Mouse (Mus musculus) adrenal gland, adult 18-20 months (tissue): ENCODE measurements around the gene Celf3. TPM values are rescaled to one million over a fixed set of nuclear protein-coding genes. Genes with fewer than 3 reads are reported as not detected.
A peak's percentile ranks its signal among the peaks of the same experiment; 100 is the strongest.

Source experiments
- DNase-seq, 2 experiments: peaks; one replicate each; pipeline ENCODE4 v3.0.0; 2021 to 2022; ENCODE audit warnings: low spot score in 2 of 2
- long read RNA-seq, 2 experiments: library from polyadenylated mRNA; stranded (forward); transcript quantifications; one replicate each; pipeline ENCODE4 v2.0.0; 2021
- total RNA-seq, 2 experiments: library from RNA; stranded (reverse); gene quantifications; 1 replicate in 1 of 2; 2 replicates in 1 of 2; pipeline ENCODE4 v1.2.3; 2021

Celf3 gene
- 10 to 100 TPM; 16.3 to 29.0 TPM for total RNA-seq
- long read RNA-seq, experiment 1, partial matches to known transcripts = 0 of 1 reads
- long read RNA-seq, experiment 1, other reads (novel, unspliced or antisense) = 1 of 1 reads
- long read RNA-seq, experiment 2, partial matches to known transcripts = 0 of 3 reads
- long read RNA-seq, experiment 2, other reads (novel, unspliced or antisense) = 3 of 3 reads

DNA sequence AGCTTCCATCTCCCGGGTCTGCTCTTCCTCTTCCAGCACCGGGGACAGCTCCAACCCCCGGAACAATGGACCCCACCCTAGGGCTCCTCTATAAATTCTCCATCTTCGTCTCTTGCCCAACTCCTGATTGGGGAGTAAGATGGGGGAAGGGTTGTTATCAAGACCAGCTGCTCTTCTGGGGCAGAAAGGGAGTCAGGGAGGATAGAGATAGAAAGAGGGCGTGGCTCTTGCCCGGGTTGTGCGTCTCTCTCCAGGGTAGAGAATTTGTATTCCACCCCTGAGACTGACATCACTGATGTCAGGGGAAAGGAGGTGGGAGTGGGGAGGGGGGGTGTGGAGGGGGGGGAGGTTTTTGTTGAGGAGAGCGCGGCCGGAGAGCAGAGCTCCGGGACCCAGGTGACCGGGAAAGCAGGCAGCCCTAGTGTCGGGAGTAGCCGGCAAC is at the start of gene Celf3:
TSS of gene Celf3 (plus strand) at position 315 of the 442 bp plus-strand sequence.
- DNase-seq = no peak

DNA sequence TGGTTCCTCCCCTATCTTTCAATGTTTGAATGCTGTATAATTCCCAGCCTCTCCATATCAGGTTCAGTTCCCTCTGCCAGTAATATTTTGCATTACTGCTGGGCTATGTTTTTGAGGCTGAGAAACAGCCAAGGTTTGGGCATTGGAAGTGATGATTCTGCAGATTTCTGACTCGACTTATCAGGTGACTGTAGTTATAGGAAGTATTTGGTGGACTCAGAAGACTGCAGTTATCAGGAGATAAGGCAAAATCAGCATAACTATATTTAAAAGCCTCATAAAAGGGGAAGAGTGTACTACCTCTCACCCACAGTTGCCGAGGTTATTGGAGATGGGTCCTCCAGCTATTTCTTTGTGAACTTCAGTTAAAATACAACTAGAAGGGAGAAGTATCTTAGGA is 47.1 kb upstream of the Celf3 start:
- no peak for DNase-seq

DNA sequence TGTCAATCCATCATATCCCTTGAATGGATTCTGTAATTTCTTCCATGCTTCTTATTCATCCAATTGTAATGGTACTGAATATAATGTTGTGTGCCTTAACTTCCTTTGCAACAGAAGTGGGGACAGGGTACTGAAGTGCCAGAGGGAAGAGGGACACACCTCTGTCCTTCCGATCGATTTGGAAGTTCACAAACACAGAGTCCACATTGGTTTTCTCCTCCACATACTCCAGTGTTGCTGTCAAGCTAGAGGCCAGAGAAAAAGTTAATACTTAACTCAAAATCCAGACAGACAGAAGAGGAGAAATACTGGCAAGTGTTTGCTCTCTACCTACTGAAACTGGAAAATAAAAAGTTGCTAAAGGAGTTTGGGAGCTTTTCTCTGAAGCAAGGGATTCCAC is 43.8 kb upstream of the Celf3 start:
- DNase-seq = no peak

DNA sequence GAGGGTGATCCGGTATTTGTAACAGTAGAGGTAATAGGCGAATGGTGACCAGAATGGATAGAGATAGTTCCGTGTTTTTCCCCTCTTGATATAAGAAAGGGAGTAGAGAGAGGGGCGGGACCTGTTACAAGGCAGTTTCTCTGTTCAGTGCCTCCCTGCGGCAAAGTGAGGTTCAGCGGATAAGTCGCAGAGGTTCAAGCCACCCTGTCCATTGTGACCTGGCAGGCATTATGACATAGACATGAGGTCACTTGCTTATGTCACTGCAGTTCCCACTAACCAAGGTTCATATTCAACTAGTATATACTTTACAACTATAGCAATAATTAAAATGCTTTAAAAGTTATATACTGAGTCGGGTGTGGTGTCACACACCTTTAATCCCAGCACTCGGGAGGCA is 41.7 kb upstream of the Celf3 start:
- DNase-seq = no peak

DNA sequence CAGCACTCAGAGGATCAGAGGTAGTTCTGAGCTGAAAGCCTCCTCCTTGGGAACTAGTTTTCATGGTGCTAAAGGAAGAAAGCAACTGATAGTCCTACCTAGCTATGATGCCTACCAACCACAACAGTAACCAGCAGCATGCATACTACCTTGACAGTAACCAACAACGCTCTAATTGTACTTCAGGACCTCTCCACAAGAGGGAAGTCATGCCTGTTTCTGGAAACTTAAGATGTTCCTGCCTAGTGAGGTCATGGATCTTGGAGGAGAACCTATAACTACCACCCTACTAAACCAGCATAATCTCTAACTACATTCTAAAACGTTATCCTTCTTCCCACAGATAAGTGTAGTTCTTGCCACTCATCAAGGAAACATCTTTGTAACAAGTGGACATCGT is 36.9 kb upstream of the Celf3 start:
- no peak for DNase-seq

DNA sequence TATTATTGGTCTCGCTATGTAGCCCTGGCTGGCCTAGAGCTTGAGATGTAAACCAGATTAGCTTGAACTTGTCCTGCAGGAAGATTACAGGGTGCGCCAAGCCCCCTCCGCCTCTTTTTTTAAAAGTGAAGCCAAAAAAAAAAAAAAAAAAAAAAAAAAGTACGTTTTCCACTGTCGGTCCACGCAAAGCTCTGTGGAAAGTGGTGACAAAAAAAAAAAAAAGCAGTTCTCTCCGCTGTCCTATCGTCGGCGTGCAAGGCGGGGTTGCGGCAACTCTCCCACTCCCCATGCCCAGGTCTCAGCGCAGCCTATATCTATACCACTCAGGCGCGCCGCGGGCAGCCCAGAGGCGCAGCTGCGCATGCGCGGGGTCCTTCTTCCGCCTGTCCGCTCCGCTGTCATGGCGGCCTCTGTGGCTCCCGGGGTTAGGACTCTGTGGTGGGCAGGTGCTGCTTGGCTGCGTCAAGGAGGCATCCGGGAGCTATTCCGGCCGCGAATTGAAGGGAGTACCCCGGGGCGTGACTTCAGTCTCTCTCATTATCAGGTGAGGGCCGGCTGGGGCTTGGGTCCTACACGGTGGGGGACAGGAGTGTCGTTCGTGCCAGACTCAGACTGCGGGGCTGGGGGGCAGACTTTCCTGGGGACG is 35.0 kb upstream of the Celf3 start, which contains the start of gene Mrpl9:
TSS of gene Mrpl9 (plus strand) at position 368 of the 646 bp plus-strand sequence.
- peak; percentile 93 to 98 for DNase-seq

DNA sequence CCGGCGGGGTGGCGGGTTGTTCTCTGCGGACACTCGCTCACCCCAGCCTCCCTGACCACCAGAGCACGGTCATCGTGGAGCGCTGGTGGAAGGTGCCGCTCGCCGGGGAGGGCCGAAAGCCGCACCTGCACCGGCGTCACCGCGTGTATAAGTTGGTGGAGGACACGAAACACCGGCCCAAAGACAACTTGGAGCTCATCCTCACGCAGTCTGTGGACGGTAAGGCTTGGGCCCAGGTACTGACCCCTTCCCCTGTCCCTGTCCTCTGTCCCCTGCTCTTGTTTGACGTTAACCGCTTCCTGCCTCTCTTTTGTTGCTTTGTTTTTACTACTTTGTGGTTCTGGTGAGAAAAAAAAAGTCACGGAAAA is 34.5 kb upstream of the Celf3 start, which contains the start of gene Oaz3:
TSS of gene Oaz3 (minus strand) at position 319 of the 368 bp plus-strand sequence.
- DNase-seq = no peak

- no peak for DNase-seq
Observed at GRCm38 (mm10) chr3:94449377-94449776, 28.7 kb upstream of the Celf3 start.

DNA sequence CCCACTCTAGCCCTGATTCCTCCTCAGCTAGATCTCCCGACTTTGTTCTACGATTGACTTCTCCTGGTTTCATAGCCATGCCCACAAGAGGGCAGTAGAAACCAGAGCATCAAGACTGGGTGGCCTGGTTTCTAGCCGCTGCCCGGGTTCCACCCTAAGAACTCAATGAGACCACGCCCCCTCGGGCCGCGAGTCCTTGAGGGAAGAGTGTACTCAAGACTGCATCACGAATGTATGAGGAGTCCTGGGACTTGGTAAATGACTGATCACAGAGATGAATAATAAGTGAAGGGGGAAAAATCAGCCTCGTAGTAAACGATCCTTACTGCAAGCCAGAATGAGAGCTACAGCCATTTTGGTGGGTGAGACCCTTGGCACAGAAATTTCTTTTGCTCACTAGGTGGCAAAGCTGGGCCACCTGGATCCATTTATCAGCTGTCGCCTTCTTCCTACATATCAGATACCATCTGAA is 21.5 kb upstream of the Celf3 start:
- DNase-seq = peak; percentile 74 to 76

DNA sequence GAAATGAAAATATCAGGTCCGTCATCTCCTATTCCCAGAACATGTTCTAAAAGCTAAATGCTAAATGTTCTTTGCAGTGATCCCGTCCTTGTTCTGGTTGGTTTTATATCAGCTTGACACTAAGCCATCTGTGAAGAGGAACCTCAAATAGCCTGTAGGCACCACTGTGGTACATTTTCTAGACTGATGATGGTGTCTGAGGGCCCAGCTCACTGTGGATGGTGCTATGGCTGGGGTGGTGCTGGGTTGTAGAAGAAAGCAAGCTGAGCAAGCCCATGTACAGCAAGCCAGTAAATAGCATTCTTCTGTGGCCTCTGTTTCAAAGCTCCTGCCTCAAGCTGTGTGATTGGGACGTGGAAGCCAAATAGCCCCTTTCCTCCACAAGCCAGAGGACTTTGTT is 21.0 kb upstream of the Celf3 start:
- no peak for DNase-seq

- no peak for DNase-seq
Observed at GRCm38 (mm10) chr3:94459834-94460233, 18.3 kb upstream of the Celf3 start.

GRCm38 (mm10) chr3:94463926-94464578 is 14.0 kb upstream of the Celf3 start:
- no peak for DNase-seq

DNA sequence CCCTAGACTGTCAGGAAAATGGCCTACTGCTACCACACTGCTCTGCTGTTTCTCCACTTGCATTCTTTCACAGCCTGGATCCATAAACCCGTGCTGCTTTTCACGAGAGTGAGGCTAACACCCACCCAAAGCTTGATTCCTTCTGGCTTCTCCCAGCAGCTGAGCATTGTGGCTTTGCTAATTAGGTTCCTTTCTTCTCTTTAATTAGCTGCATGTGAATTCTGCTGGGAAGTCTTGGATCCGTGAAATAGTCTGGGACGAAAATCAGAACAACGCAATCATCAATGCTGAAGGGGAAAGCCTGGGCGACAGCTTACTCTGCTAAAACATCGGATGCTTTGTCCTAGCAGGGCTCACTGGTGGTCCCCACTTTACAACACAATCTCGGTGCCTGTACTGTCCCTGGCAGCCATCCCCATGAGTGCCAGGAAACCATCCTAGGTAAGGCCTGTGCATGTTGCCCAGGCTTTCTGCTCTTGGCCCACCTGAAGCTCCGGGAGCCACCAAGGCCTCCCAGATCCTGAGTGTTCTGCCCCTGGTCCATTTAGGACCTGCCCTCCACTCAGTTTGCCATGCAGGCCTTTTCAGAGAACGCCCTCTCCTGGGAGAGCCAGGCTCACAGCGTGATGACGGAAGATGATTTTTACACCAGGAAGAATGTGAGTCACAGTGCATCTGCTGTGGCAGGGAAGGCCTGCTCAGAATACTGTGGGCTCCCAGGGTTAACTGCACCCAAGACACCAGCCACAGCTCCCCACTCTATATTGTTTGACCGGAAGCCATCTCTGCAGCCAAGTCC is 12.3 kb upstream of the Celf3 start:
- no peak for DNase-seq

GRCm38 (mm10) chr3:94468931-94469330 is 9.2 kb upstream of the Celf3 start:
- DNase-seq = no peak

DNA sequence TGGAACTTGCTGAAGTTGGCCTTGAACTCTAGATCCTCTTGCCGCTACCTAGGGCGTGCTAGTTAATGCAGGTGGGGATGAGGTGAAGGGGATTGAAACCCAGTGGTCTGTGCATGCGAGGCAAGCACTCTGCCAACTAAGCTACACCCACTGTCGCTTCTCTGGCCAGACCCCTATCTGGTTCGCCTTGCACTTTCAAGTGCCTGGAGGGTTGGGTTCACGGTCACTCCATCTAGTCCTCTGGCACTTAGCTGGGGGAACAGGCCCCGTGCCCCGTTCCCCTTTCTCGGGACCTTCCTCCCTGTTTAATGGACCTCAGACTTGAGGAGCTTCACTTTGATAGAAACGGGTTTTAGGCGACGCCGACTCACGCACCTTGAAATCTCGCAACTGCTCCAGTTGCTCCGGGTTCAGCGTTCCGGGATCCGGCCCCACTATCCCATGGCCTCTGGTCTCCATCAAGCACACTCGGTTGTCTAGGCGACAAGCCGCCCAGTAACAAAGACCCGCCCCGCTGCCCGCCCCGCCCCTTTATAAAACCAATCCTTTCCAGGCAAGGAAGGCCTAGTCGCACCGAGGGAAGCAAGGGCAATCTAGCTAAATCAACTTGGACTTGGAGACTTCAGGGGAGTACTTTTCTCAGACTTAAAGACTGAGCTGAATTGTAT is 5.5 kb upstream of the Celf3 start:
- DNase-seq = no peak

GRCm38 (mm10) chr3:94473115-94473505 is 5.0 kb upstream of the Celf3 start:
- DNase-seq = no peak

DNA sequence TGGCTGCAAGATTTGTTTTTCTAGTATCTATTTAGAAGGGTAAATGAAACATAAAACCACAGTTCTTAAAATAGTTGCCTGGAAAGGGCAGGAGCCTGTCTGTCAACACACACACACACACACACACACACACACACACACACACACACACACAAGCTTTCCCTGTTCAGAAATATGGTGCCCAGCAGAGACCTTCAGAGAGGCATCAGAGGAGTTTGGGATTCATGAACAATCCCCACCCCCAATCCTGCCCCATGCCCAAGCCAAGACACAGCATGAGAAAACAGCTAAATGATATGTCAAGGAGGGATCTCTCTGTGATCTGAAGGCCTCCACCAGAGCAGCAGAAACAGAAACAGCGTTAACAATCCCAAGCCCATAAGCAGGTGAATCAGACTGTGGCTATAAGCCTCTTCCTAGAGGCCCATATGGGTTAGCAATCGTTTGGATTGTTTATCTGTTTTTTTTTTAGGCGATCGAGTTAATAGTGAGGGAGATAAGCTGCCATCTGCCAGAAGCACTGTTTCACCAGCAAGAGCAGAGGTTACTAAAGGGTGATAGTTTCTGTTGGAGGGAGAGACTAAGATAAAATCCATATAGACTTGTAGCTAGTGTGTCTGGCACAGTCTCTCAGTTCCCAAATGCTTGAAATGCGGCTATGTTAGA is 4.4 kb upstream of the Celf3 start:
- no peak for DNase-seq

DNA sequence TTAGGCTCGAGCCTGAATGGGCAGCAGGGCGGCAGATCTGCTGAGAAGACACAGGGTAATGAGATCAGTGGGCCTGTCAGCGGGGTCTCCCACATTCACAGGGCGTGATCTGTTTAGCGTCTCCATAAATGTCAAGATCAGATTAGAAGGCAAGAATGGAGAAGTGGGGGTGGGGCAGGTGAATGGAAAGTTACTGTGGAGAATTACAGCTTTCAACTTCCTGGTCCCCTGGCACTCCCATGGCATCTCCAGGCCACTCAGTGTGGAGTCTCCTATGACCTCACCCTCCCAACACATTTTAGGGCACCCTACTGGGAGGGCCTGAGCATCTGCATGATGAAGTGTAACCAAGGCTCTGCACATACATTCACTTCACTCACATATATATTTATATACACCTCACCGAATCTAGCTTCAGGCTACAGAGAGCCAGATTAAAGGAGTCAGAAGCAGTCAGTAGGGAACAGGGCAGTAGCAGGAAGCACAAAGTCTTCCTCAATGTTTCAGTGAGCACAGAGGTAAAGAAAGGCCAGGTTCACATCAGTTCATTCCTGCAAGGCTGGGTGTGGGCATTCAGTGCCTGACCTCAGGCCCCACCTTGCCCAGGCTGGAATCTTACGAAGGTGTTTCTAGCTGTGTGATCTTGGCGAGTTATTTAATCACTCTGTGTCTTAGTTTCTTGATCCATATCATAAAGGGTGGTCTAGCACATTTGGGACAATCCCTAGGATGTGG is 1.6 kb upstream of the Celf3 start:
- no peak for DNase-seq

DNA sequence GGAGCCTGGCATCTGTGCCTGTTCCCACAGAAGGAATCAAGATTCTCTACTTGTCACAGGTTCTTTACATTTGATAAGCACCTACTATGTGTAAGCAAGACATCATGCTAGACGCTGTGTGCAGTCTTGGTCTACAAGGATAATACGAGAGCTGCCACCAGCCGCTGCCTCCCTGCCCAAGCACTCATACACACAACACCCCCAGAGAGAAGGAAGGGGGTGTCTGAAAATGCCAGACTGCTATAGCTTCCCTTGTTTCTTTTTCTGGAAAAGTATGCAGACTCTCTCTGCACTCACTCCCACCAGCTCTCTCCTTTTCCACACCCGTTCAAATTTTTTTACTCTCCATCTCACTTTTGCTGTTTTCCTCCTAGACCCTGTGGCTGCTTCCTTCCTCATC is 651 bp upstream of the Celf3 start:
- DNase-seq = no peak
